Mouse (Mus musculus) lung, embryonic 16.5 days (tissue): ENCODE measurements at regions not wholly inside any gene's neighbourhood (a gene's known extent, or its start where the extent isn't known, plus 50 kb on each side); places are given as distances from the start of the nearest gene placed in this dataset.
"Not testable (repeated sequence)": the region's sequence is repeated elsewhere in the genome, so short reads cannot be mapped to it uniquely, and the experiment has no call there.

Experiments
- ATAC-seq: fragments of 200-750 bp; cut with Nextera tagmentation; 2 replicates; pipeline ENCODE4 v1.8.0; 2017; ENCODE audit warnings: low read depth, mild to moderate bottlenecking, moderate library complexity
- H3K27ac ChIP-seq: fragments of 300-500 bp; sonication (generic); 2 replicates; pipeline ENCODE4 v1.5.1; 2014; ENCODE audit warnings: mild to moderate bottlenecking, control low read depth, low read length
- H3K27me3 ChIP-seq: fragments of 300-500 bp; sonication (generic); 2 replicates; pipeline ENCODE4 v1.6.1; 2014; ENCODE audit warnings: low read depth, low read length, mixed read lengths; ENCODE audit not compliant: control insufficient read depth, insufficient read depth
- H3K36me3 ChIP-seq: fragments of 300-500 bp; sonication (generic); 2 replicates; pipeline ENCODE4 v1.6.1; 2014; ENCODE audit warnings: low read length; ENCODE audit not compliant: control insufficient read depth, insufficient read depth
- H3K4me1 ChIP-seq: fragments of 300-500 bp; sonication (generic); replicated peaks from 2 replicates; pipeline ENCODE4 v1.6.1; 2014; ENCODE audit warnings: low read length, mixed read lengths; ENCODE audit not compliant: control insufficient read depth, insufficient read depth
- H3K4me2 ChIP-seq: fragments of 300-500 bp; sonication (generic); 2 replicates; pipeline ENCODE4 v1.6.1; 2014; ENCODE audit warnings: low read depth, low read length, control low read depth
- H3K4me3 ChIP-seq: fragments of 300-500 bp; sonication (generic); 2 replicates; pipeline ENCODE4 v1.5.1; 2014; ENCODE audit warnings: mild to moderate bottlenecking, low read length, control low read depth
- H3K9ac ChIP-seq: fragments of 300-500 bp; sonication (generic); 2 replicates; pipeline ENCODE4 v1.6.1; 2014; ENCODE audit warnings: low read length, control low read depth
- H3K9me3 ChIP-seq: fragments of 300-500 bp; sonication (generic); 2 replicates; pipeline ENCODE4 v1.6.1; 2016; ENCODE audit warnings: low read length; ENCODE audit not compliant: control insufficient read depth
- WGBS: fragments of 180-500 bp; shearing (Covaris S2); extraction: QIAGEN DNeasy Blood & Tissue Kit; methylation state at CpG from one replicate; pipeline ENCODE4 v1.1.7; 2014; 5-methylcytosine and 5-hydroxymethylcytosine counted together

- no peaks in the 10 kb centered on the region for H3K27me3 ChIP-seq
- 62% methylated on average over 1 of the region's 1 CpGs for whole genome bisulfite sequencing
- H3K9ac ChIP-seq, result no peak overlapping the region
- H3K4me1 ChIP-seq, result no peaks in the 10 kb centered on the region
- no peak overlapping the region for H3K27ac ChIP-seq
- no peaks in the 10 kb centered on the region for H3K9me3 ChIP-seq
- no peak overlapping the region for H3K4me3 ChIP-seq
- H3K4me2 ChIP-seq, result no peak overlapping the region
- no peak for ATAC-seq
- H3K36me3 ChIP-seq, result no peaks in the 10 kb centered on the region
These were observed 1064.5 kb downstream of the Basp1 start for GRCm38 (mm10) chr15:24348975-24349560.

DNA sequence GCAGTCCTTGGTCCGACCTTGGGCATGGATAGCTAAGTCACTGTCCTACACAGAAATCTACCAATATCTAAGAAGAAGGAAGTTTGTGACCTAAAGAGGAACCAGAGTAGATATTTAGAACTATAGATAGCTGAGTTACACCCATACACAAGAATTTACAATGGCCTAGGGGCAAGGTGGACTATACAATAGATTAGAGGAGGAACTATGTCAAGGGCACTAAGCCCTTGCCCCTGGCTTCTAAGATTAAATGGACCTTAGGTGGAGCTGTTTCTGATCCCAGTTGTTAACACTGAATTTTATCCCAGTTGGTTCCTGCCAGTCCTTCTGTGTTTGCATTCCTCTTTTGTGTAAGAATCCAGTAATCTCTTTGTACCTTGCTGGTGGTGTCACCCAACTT is 1077.7 kb downstream of the Basp1 start:
- H3K27ac ChIP-seq, ATAC-seq, H3K9me3 ChIP-seq, H3K4me1 ChIP-seq, H3K27me3 ChIP-seq, H3K4me3 ChIP-seq, H3K36me3 ChIP-seq, H3K4me2 ChIP-seq, H3K9ac ChIP-seq: not testable (repeated sequence)
- WGBS, result 75% methylated on average over 1 of the region's 1 CpGs

DNA sequence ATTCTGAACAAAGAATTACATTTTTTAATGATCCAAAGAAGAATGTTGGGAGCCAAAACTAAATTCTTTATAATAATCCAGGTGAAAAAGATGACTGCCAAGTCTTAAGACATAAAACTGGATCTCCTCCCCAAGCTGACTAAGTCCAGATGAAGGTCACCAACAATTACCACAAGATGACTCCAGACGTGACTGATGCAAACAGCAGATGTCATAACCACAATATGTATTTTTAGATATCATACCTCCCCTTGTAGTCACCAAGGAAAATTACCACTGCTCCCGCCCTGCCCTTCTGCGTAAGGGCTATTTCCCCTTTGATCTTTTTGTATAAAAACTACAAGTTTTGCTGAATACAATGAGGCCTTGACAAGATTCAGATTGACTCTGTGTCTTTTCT is 1110.4 kb downstream of the Basp1 start:
- not testable (repeated sequence) for H3K27me3 ChIP-seq, H3K4me2 ChIP-seq, H3K4me3 ChIP-seq, H3K4me1 ChIP-seq, ATAC-seq, H3K9ac ChIP-seq, H3K36me3 ChIP-seq, H3K9me3 ChIP-seq, H3K27ac ChIP-seq
- WGBS, result 75% methylated on average over 3 of the region's 3 CpGs

DNA sequence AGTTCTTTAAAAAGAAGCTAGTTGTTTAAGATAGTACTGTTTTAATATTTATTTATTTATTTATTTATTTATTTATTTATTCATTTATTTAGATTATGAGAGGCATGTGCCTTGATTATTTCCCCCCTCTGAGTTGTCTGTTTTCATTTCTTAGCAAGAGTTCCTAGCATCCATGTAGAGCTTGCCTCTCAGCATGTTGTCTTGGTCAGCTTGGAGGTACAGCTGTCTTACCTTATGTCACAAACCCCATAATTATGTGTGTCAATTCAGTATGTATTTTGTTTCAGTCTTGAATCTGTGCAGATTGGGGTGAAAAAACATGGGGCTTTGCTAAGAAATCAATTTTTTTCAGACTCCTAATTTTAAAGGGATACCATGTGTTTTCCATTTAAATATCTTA is 1116.3 kb downstream of the Basp1 start:
- Histone ChIP-seq H3K4me1 (no peaks in the 10 kb centered on the region), H3K9ac (no peak overlapping the region), H3K27me3 (no peaks in the 10 kb centered on the region), H3K4me2 (no peak overlapping the region), H3K9me3 (peaks cover 2% of the 10 kb centered on the region; the same call in 1 of the 2 replicates), H3K4me3 (no peak overlapping the region), H3K27ac (no peak overlapping the region), H3K36me3 (no peaks in the 10 kb centered on the region)
- ATAC-seq, result no peak

DNA sequence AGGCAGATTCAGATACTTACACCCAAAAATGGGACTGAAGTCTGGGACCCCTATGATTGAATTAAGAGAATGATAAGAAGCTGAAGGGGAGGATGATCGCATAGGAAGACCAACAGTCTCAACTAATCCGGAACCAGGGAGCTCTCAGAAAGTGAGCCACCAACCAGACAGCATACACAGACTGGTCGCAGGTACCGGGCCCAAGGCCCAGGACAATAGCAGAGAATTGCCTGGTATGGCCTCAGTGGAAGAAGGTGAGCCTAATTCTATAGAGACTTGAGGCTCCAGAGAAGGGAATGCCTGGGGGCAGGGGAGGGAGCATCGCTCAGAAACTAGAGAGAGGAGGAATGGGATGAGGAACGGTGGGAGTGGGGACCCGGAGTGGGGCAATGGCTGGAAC is 1116.8 kb downstream of the Basp1 start:
- peaks cover 2% of the 10 kb centered on the region; the same call in 1 of the 2 replicates for H3K9me3 ChIP-seq
- ATAC-seq, result no peak
- H3K27me3 ChIP-seq, result no peaks in the 10 kb centered on the region
- H3K4me2 ChIP-seq, result no peak overlapping the region
- WGBS, result 89% methylated on average over 7 of the region's 7 CpGs
- H3K9ac ChIP-seq, result no peak overlapping the region
- no peak overlapping the region for H3K27ac ChIP-seq
- no peak overlapping the region for H3K4me3 ChIP-seq
- no peaks in the 10 kb centered on the region for H3K4me1 ChIP-seq
- no peaks in the 10 kb centered on the region for H3K36me3 ChIP-seq

DNA sequence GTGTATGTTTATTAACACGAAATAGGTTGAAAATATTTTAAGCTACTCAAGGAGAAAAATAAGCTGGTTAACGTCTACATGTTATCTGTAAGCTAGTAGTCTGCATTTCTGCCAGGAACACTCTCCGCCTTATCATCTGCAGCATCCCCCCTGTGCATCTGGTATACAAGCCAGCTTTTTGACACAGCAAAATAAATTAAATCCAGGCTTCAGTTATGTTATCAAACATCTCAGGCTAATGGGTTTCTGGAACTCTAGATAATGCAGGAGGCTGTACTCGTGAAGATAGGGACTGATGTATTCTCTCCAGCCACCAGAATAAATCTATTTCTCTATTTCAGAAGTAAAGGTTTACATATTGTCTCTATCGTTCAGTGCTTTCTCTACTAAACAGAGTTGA is 1138.5 kb downstream of the Basp1 start:
- 63% methylated on average over 5 of the region's 5 CpGs for WGBS
- H3K4me3 ChIP-seq, result no peak overlapping the region
- H3K4me1 ChIP-seq, result no peaks in the 10 kb centered on the region
- H3K27me3 ChIP-seq, result no peaks in the 10 kb centered on the region
- no peak overlapping the region for H3K9ac ChIP-seq
- no peak for ATAC-seq
- H3K36me3 ChIP-seq, result no peaks in the 10 kb centered on the region
- H3K27ac ChIP-seq, result no peak overlapping the region
- no peaks in the 10 kb centered on the region for H3K9me3 ChIP-seq
- H3K4me2 ChIP-seq, result no peak overlapping the region

DNA sequence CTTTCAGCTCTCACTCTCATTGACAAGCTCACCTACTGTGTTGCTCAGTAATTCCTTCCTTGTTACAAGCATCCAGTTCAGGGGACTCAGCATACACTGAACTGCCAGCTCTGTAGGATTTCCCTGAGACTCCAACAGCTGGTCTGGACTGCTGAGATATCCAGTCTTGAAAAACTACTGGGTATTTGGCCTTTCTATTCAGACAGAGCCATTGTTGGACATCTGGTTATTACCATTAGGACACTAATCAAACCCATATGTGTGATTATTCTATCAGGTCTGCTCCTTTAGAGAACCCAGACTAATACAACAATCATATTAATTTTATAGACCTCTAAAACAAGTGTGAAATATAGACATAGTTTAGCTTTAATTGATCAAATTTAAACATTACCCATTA is 1146.2 kb downstream of the Basp1 start:
- no peak for ATAC-seq
- Histone ChIP-seq H3K27ac (no peak overlapping the region), H3K4me2 (no peak overlapping the region), H3K36me3 (no peaks in the 10 kb centered on the region), H3K4me3 (no peak overlapping the region), H3K9me3 (no peaks in the 10 kb centered on the region), H3K4me1 (no peaks in the 10 kb centered on the region), H3K9ac (no peak overlapping the region), H3K27me3 (no peaks in the 10 kb centered on the region)
